Mouse (Mus musculus): ENCODE data around the gene Rnf212b.

DNA sequence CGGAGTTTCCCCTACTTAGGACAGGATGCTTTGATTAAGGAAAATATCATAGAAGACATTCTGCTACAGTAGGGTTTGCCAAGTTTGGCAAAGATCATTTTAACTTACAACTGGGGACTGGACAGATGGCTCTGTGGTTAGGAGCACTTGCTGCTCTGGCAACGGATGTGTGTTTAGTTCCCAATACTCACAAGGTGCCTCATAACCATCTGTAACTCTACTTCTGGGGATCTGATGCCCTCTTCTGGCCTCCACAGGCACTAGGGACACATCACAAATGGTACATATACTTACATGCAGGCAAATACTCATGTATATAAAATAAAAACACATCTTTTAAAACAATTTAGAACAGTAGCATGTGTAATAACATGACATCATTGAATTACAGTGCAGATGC lies 3.9 kb downstream of the Rnf212b start:
- TF ChIP-seq CTCF (IDR thresholded peaks at IDR 0.05; ENCODE audit: control insufficient read depth, insufficient read depth, insufficient replicate concordance, low read depth, low read length) (no peak), POLR2A (IDR thresholded peaks at IDR 0.05; ENCODE audit: control insufficient read depth, low read depth, low read length) (no peak)
